Comparison of ENCODE assay signal across 8 mouse cellular contexts in genomic region chr19:46040149-46040902, GRCm38 (mm10). TPM values are rescaled to one million over a fixed set of nuclear protein-coding genes. Genes with fewer than 3 reads are reported as not detected.
A peak's percentile ranks its signal among the peaks of the same experiment; 100 is the strongest.
DNase-seq lines count a peak whose midpoint lies in the region; ATAC-seq and TF ChIP-seq lines count a peak whose summit lies in the region.

No protein-coding gene starts in this region.

- H3K4me3 ChIP-seq in lung, embryonic 15.5 days, result peak overlapping the region; percentile 76
- no peak overlapping the region for H3K4me3 ChIP-seq in embryonic fibroblast, embryonic 13.5 days (ENCODE audit: insufficient read depth, low read length)
- peak overlapping the region; percentile 70 for H3K4me3 ChIP-seq in limb, embryonic 15.5 days
- 0 out of 2 replicates have a peak overlapping the region, but pooled peaks have one; percentile 9 for H3K4me3 ChIP-seq in small intestine, adult 2 months (ENCODE audit: low read depth, low read length)

- peak overlapping the region; percentile 89 for H3K9ac ChIP-seq in lung, embryonic 15.5 days
- H3K9ac ChIP-seq in limb, embryonic 15.5 days, result peak overlapping the region; percentile 47; the same call in 1 of the 2 replicates

- WGBS in lung, embryonic 15.5 days, result 31% methylated on average over 14 of the region's 14 CpGs
- WGBS in limb, embryonic 15.5 days, result 36% methylated on average over 14 of the region's 14 CpGs
- 48% methylated on average over 14 of the region's 14 CpGs for WGBS in small intestine, adult 2 months

- no peak for DNase-seq in lung, adult 18-20 months
- DNase-seq in ovary, adult 18-20 months (ENCODE audit: low spot score), result no peak
- DNase-seq in layer of hippocampus, postnatal 10 days (ENCODE audit: low spot score in 2 of 2), result no peak
- DNase-seq in cerebellum, postnatal 25 days, result no peak

- peaks cover 67% of the 10 kb centered on the region for H3K4me1 ChIP-seq in lung, embryonic 15.5 days
- peaks cover 10% of the 10 kb centered on the region; the same call in 1 of the 2 replicates for H3K4me1 ChIP-seq in embryonic fibroblast, embryonic 13.5 days (ENCODE audit: control insufficient read depth, insufficient read depth, low read length)
- peaks cover 73% of the 10 kb centered on the region for H3K4me1 ChIP-seq in limb, embryonic 15.5 days
- peaks cover 27% of the 10 kb centered on the region for H3K4me1 ChIP-seq in small intestine, adult 2 months (ENCODE audit: control insufficient read depth, insufficient read depth, insufficient read length, low read length)

- TF ChIP-seq POLR2A in embryonic fibroblast, embryonic 13.5 days (IDR thresholded peaks at IDR 0.05; ENCODE audit: low read depth, low read length), result no peak
- no peak for TF ChIP-seq POLR2A in small intestine, adult 2 months (IDR thresholded peaks at IDR 0.05; ENCODE audit: low read depth, low read length)

- TF ChIP-seq CTCF in embryonic fibroblast, embryonic 13.5 days (IDR thresholded peaks at IDR 0.05; ENCODE audit: borderline replicate concordance, insufficient read depth, low read length), result no peak
- TF ChIP-seq CTCF in small intestine, adult 2 months (IDR thresholded peaks at IDR 0.05; ENCODE audit: extremely low read depth, insufficient read length, insufficient replicate concordance, low read depth, low read length), result no peak

- H3K4me2 ChIP-seq in lung, embryonic 15.5 days, result peak overlapping the region; percentile 85
- peak overlapping the region; percentile 76 for H3K4me2 ChIP-seq in limb, embryonic 15.5 days

- H3K36me3 ChIP-seq in lung, embryonic 15.5 days, result peaks cover 15% of the 10 kb centered on the region
- H3K36me3 ChIP-seq in limb, embryonic 15.5 days, result peaks cover 10% of the 10 kb centered on the region
- peaks cover 5% of the 10 kb centered on the region for H3K36me3 ChIP-seq in small intestine, adult 2 months (ENCODE audit: control insufficient read depth, insufficient read depth, low read length)

- H3K27me3 ChIP-seq in lung, embryonic 15.5 days, result no peaks in the 10 kb centered on the region
- no peaks in the 10 kb centered on the region for H3K27me3 ChIP-seq in limb, embryonic 15.5 days
- no peaks in the 10 kb centered on the region for H3K27me3 ChIP-seq in small intestine, adult 2 months (ENCODE audit: control insufficient read depth, insufficient read depth, low read length)

- H3K27ac ChIP-seq in lung, embryonic 15.5 days, result peak overlapping the region; percentile 99
- H3K27ac ChIP-seq in embryonic fibroblast, embryonic 13.5 days (ENCODE audit: insufficient read depth, low read length), result peak overlapping the region; percentile 93
- H3K27ac ChIP-seq in limb, embryonic 15.5 days, result peak overlapping the region; percentile 94
- H3K27ac ChIP-seq in small intestine, adult 2 months (ENCODE audit: insufficient read depth, low read depth, low read length), result peak overlapping the region; percentile 63

- no peaks in the 10 kb centered on the region for H3K9me3 ChIP-seq in lung, embryonic 15.5 days
- no peaks in the 10 kb centered on the region for H3K9me3 ChIP-seq in limb, embryonic 15.5 days

- ATAC-seq in lung, embryonic 15.5 days (ENCODE audit: borderline replicate concordance, extremely low read depth, low FRiP score, low TSS enrichment), result no peak
- no peak for ATAC-seq in limb, embryonic 15.5 days (ENCODE audit: insufficient number of reproducible peaks, low FRiP score, low TSS enrichment, low read depth)

RNA-seq across cellular contexts. Expression of gene Pprc1, which starts 4.4 kb away (rescaled TPM):
- 28.0 and 29.5 TPM in 2 replicates for polyA plus RNA-seq in lung, embryonic 15.5 days (2015; fragmentation: Nextera tagmentation; extraction: Ambion mirVana)
- 46.9 and 58.0 TPM in 2 replicates for polyA plus RNA-seq in embryonic fibroblast, embryonic 13.5 days (2011; ENCODE audit: insufficient read length, low read depth, missing spikeins)
- 36.8 and 37.0 TPM in 2 replicates for polyA plus RNA-seq in limb, embryonic 15.5 days (2015; fragmentation: Nextera tagmentation; extraction: Ambion mirVana)
- 9.9 and 10.6 TPM in 2 replicates for polyA plus RNA-seq in small intestine, adult 2 months (2012; rRNA removed)
- 10 to 100 TPM; 34.7 to 36.2 TPM for total RNA-seq in layer of hippocampus, postnatal 10 days (2021)

RNA-seq across cellular contexts. Expression of gene Ldb1, which starts 4.7 kb away (rescaled TPM):
- 98.2 and 99.7 TPM in 2 replicates for polyA plus RNA-seq in lung, embryonic 15.5 days (2015; fragmentation: Nextera tagmentation; extraction: Ambion mirVana)
- polyA plus RNA-seq in embryonic fibroblast, embryonic 13.5 days (2011; ENCODE audit: insufficient read length, low read depth, missing spikeins), result 116 and 124 TPM in 2 replicates
- polyA plus RNA-seq in limb, embryonic 15.5 days (2015; fragmentation: Nextera tagmentation; extraction: Ambion mirVana), result 87.0 and 103 TPM in 2 replicates
- polyA plus RNA-seq in small intestine, adult 2 months (2012; rRNA removed), result 35.6 and 60.8 TPM in 2 replicates
- 100 to 1,000 TPM; 104 to 113 TPM for total RNA-seq in layer of hippocampus, postnatal 10 days (2021)

RNA-seq across cellular contexts. Expression of gene Nolc1, which starts 35.3 kb away (rescaled TPM):
- polyA plus RNA-seq in lung, embryonic 15.5 days (2015; fragmentation: Nextera tagmentation; extraction: Ambion mirVana), result 76.4 and 77.7 TPM in 2 replicates
- 56.2 and 57.1 TPM in 2 replicates for polyA plus RNA-seq in embryonic fibroblast, embryonic 13.5 days (2011; ENCODE audit: insufficient read length, low read depth, missing spikeins)
- polyA plus RNA-seq in limb, embryonic 15.5 days (2015; fragmentation: Nextera tagmentation; extraction: Ambion mirVana), result 70.4 and 79.6 TPM in 2 replicates
- polyA plus RNA-seq in small intestine, adult 2 months (2012; rRNA removed), result 3.4 and 4.3 TPM in 2 replicates
- total RNA-seq in layer of hippocampus, postnatal 10 days (2021), result 10 to 100 TPM; 41.2 to 45.6 TPM

RNA-seq across cellular contexts. Expression of gene Hps6, which starts 37.0 kb away (rescaled TPM):
- 9.7 and 11.1 TPM in 2 replicates for polyA plus RNA-seq in lung, embryonic 15.5 days (2015; fragmentation: Nextera tagmentation; extraction: Ambion mirVana)
- 4.7 and 5.4 TPM in 2 replicates for polyA plus RNA-seq in embryonic fibroblast, embryonic 13.5 days (2011; ENCODE audit: insufficient read length, low read depth, missing spikeins)
- polyA plus RNA-seq in limb, embryonic 15.5 days (2015; fragmentation: Nextera tagmentation; extraction: Ambion mirVana), result 8.8 and 9.2 TPM in 2 replicates
- 3.4 and 5.6 TPM in 2 replicates for polyA plus RNA-seq in small intestine, adult 2 months (2012; rRNA removed)
- total RNA-seq in layer of hippocampus, postnatal 10 days (2021), result 1 to 10 TPM; 4.6 to 4.7 TPM

RNA-seq across cellular contexts. Expression of gene Armh3, which starts 42.0 kb away (rescaled TPM):
- 15.6 and 17.9 TPM in 2 replicates for polyA plus RNA-seq in lung, embryonic 15.5 days (2015; fragmentation: Nextera tagmentation; extraction: Ambion mirVana)
- polyA plus RNA-seq in embryonic fibroblast, embryonic 13.5 days (2011; ENCODE audit: insufficient read length, low read depth, missing spikeins), result 10.5 and 15.3 TPM in 2 replicates
- polyA plus RNA-seq in limb, embryonic 15.5 days (2015; fragmentation: Nextera tagmentation; extraction: Ambion mirVana), result 16.3 and 17.3 TPM in 2 replicates
- 3.6 and 7.5 TPM in 2 replicates for polyA plus RNA-seq in small intestine, adult 2 months (2012; rRNA removed)
- total RNA-seq in layer of hippocampus, postnatal 10 days (2021), result 10 to 100 TPM; 21.5 to 26.0 TPM

Comparison
In these comparisons a context has a peak if more than half of its experiments do, and no peak if none do; other contexts are left out.
1. RNA of gene Nolc1, which starts 35.3 kb away (polyA plus RNA-seq): 70.4 to 79.6 TPM in limb, embryonic 15.5 days, 76.4 to 77.7 TPM in lung, embryonic 15.5 days and 56.2 to 57.1 TPM in embryonic fibroblast, embryonic 13.5 days; 3.4 to 4.3 TPM in small intestine, adult 2 months; every median in the first group is over 10 times any median in the second.
2. Peak in every context shown above with its lines, with median percentiles within 50 percentile points of each other: H3K27ac ChIP-seq.